Mouse (Mus musculus): ENCODE data around the gene Tmem120b.

DNA sequence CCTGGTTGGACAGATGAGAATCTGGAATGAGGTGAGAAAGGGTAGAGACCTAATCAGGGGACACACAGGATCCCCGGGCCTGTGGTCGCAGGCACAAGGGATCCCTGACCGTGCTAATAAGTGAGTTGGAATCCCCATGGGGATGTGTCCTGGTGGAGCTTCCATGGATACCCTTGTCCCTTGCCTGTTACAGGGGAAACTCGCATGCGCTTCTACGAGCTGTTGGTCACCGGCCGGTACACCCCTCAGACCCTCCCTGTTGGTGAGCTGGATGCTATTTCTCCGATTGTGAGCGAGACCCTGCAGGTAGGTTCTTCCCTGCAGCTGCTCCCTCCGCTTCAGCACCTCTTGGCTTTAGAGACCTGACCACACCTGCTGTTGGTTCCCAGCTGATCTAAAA is 78.1 kb downstream of the Tmem120b start:
- no peak for TF ChIP-seq POLR2A (IDR thresholded peaks at IDR 0.05; ENCODE audit: low read depth, low read length)
- TF ChIP-seq CTCF (IDR thresholded peaks at IDR 0.05; ENCODE audit: borderline replicate concordance, insufficient read depth, low read length), result no peak
